Mouse (Mus musculus): Measurements from ENCODE around the gene Spata13.

The Spata13 gene

GRCm38 (mm10) chr14:60676625-60677314 lies 43.0 kb downstream of the Spata13 start:
- DNase-seq (ENCODE audit: low spot score in 2 of 2): no peak

- peak; percentile 82 to 86 for DNase-seq (ENCODE audit: low spot score in 2 of 2)
Measured at GRCm38 (mm10) chr14:60682361-60683023, 48.7 kb downstream of the Spata13 start.

GRCm38 (mm10) chr14:60683989-60684388 lies 50.2 kb downstream of the Spata13 start:
- no peak for DNase-seq (ENCODE audit: low spot score in 2 of 2)

GRCm38 (mm10) chr14:60686733-60687132 lies 52.9 kb downstream of the Spata13 start:
- DNase-seq (ENCODE audit: low spot score in 2 of 2): no peak

GRCm38 (mm10) chr14:60687241-60687640 lies 53.4 kb downstream of the Spata13 start:
- DNase-seq (ENCODE audit: low spot score in 2 of 2): peak; percentile 23 to 27

GRCm38 (mm10) chr14:60688509-60689205 lies 54.9 kb downstream of the Spata13 start:
- peak; percentile 61 to 66 for DNase-seq (ENCODE audit: low spot score in 2 of 2)

- no peak for DNase-seq (ENCODE audit: low spot score in 2 of 2)
Measured at GRCm38 (mm10) chr14:60689768-60690167, 56.0 kb downstream of the Spata13 start.

- no peak for DNase-seq (ENCODE audit: low spot score in 2 of 2)
Measured at GRCm38 (mm10) chr14:60690631-60691030, 56.8 kb downstream of the Spata13 start.

- DNase-seq (ENCODE audit: low spot score in 2 of 2): no peak
Measured at GRCm38 (mm10) chr14:60693122-60693536, 59.3 kb downstream of the Spata13 start.

- DNase-seq (ENCODE audit: low spot score in 2 of 2): no peak
Measured at GRCm38 (mm10) chr14:60693666-60694065, 59.9 kb downstream of the Spata13 start.

- DNase-seq (ENCODE audit: low spot score in 2 of 2): peak in 1 of 2 experiments; percentile 49
Measured at GRCm38 (mm10) chr14:60694215-60694997, 60.6 kb downstream of the Spata13 start.

- no peak for DNase-seq (ENCODE audit: low spot score in 2 of 2)
Measured at GRCm38 (mm10) chr14:60697351-60697750, 63.5 kb downstream of the Spata13 start.

GRCm38 (mm10) chr14:60698980-60699379 lies 65.2 kb downstream of the Spata13 start:
- no peak for DNase-seq (ENCODE audit: low spot score in 2 of 2)

GRCm38 (mm10) chr14:60702377-60703140 lies 68.8 kb downstream of the Spata13 start:
- no peak for DNase-seq (ENCODE audit: low spot score in 2 of 2)

- no peak for DNase-seq (ENCODE audit: low spot score in 2 of 2)
Measured at GRCm38 (mm10) chr14:60704510-60704909, 70.7 kb downstream of the Spata13 start.

- no peak for DNase-seq (ENCODE audit: low spot score in 2 of 2)
Measured at GRCm38 (mm10) chr14:60704961-60705360, 71.2 kb downstream of the Spata13 start.

- no peak for DNase-seq (ENCODE audit: low spot score in 2 of 2)
Measured at GRCm38 (mm10) chr14:60709192-60709591, 75.4 kb downstream of the Spata13 start.

GRCm38 (mm10) chr14:60709749-60710148 lies 75.9 kb downstream of the Spata13 start:
- DNase-seq (ENCODE audit: low spot score in 2 of 2): no peak

- DNase-seq (ENCODE audit: low spot score in 2 of 2): no peak
Measured at GRCm38 (mm10) chr14:60711161-60711560, 77.4 kb downstream of the Spata13 start.

- DNase-seq (ENCODE audit: low spot score in 2 of 2): no peak
Measured at GRCm38 (mm10) chr14:60711590-60712288, 77.9 kb downstream of the Spata13 start.
